Mouse (Mus musculus) bone marrow, adult 2 months (tissue): Measurements from ENCODE around the gene Ppfia4. TPM values are rescaled to one million over a fixed set of nuclear protein-coding genes. Genes with fewer than 3 reads are reported as not detected.

Experiments used
- H3K27ac ChIP-seq: fragments of 200-500 bp; 2 replicates; pipeline ENCODE4 v1.5.1; 2012; ENCODE audit warnings: low read depth, mild to moderate bottlenecking, control low read depth, inconsistent platforms, low read length; ENCODE audit not compliant: control insufficient read depth, poor library complexity, insufficient read depth
- H3K4me1 ChIP-seq: fragments of 200-500 bp; 2 replicates; pipeline ENCODE4 v1.6.1; 2011; ENCODE audit warnings: low read length; ENCODE audit not compliant: control insufficient read depth, insufficient read depth
- H3K4me3 ChIP-seq: fragments of 200-500 bp; replicated peaks from 2 replicates; pipeline ENCODE3; 2011; ENCODE audit warnings: mild to moderate bottlenecking, low read depth, low read length, control low read depth; ENCODE audit not compliant: control insufficient read depth
- CTCF ChIP-seq: fragments of 200-500 bp; IDR thresholded peaks from 2 replicates; pipeline ENCODE4 v1.5.1; 2011; ENCODE audit warnings: low read length, control low read depth; ENCODE audit not compliant: control insufficient read depth, insufficient read depth
- POLR2A ChIP-seq: fragments of 200-500 bp; IDR thresholded peaks from 2 replicates; pipeline ENCODE4 v1.6.1; 2011; ENCODE audit warnings: low read depth, mild to moderate bottlenecking, control low read depth, low read length, borderline replicate concordance; ENCODE audit not compliant: control insufficient read depth
- WGBS: fragments of 180-500 bp; shearing (Covaris S2); methylation state at CpG from one replicate; pipeline ENCODE4 v1.1.7; 2018; 5-methylcytosine and 5-hydroxymethylcytosine counted together
- polyA plus RNA-seq: library from polyadenylated mRNA; stranded (reverse); fragments of >200 nt; gene quantifications from 2 replicates; pipeline ENCODE4 v1.2.4, GENCODE M21; 2011; ENCODE audit warnings: low replicate concordance; ENCODE audit not compliant: missing spikeins, insufficient read depth, insufficient read length

Gene Ppfia4
- polyA plus RNA-seq, 1 experiment, result 9.3 TPM

GRCm38 (mm10) chr1:134335211-134335923 is 2.6 kb upstream of the Ppfia4 start:
- TF ChIP-seq CTCF, result no peak
- no peak for TF ChIP-seq POLR2A
- H3K4me3 ChIP-seq, result no peak overlapping the region
- no peaks in the 10 kb centered on the region for H3K4me1 ChIP-seq
- H3K27ac ChIP-seq, result no peak overlapping the region
- WGBS, result 67% methylated on average over 13 of the region's 13 CpGs

DNA sequence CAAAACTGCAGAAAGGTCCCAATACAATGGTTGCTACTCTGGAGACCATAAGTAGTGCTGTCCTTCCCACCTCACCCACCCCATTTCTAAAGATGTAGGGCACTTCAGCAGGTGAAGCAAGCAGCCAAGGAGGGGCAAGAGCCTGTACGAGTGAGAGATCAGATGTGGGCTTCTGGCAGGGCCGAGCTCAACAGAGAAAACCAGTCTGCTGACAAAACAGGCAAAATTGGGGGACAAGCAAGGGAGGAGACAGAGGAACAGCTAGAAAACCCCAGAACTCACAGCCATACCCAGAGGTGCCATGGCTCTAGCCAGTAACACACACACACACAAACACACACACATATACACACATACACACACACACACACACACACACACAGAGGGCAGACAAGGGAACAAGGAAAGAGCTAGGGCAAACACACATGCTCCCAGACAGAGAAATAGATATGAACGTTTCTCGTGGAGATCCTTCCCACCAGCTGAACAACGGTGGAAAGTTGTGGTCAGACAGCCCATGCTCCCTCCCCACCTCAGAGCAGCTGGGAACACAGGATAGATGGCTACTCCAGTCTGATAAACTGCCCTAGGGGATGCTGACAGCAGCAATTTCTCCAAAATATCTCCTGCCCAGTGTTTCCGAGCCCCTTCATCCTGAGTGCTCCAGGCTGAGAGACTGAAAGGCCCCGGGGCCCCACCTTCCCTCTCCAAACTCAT is 1.5 kb upstream of the Ppfia4 start:
- H3K4me3 ChIP-seq, result no peak overlapping the region
- WGBS, result 53% methylated on average over 7 of the region's 7 CpGs
- no peak overlapping the region for H3K27ac ChIP-seq
- TF ChIP-seq POLR2A, result no peak
- TF ChIP-seq CTCF, result no peak
- H3K4me1 ChIP-seq, result no peaks in the 10 kb centered on the region

DNA sequence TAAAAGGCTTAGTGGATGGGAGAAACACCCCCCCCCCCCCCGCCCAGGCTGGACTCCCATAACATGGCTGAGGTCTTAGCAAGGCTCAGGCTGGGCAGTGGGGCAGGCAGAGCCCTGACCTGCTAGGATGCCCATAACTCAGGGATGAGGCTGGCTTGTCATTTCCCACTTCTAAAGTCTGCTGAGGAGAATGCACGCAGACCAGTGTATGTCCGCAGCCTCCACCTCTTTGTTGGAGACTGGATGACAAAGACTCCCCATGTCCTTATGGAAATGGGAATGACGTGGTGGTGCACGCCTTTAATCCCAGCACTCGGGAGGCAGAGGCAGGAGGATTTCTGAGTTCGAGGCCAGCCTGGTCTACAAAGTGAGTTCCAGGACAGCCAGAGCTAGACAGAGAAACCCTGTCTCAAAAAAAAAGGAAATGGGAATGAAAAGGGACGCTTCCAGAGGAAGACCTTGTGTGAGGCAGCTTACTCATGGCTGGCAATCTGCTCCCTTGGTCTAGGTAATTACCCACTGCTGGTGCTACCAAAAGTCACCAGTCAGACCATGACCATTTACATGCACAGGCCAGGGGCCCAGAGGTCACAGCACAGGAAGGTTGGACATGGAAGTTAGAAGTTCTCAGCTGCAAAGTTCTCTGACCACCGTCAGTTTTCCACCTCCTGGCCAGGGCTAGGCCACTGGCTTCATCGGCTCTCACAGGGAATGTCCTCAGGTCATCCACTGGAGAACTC is 813 bp upstream of the Ppfia4 start:
- H3K4me1 ChIP-seq, result no peaks in the 10 kb centered on the region
- WGBS, result 72% methylated on average over 10 of the region's 10 CpGs
- H3K4me3 ChIP-seq, result no peak overlapping the region
- no peak overlapping the region for H3K27ac ChIP-seq
- TF ChIP-seq CTCF (no peak), POLR2A (no peak)

DNA sequence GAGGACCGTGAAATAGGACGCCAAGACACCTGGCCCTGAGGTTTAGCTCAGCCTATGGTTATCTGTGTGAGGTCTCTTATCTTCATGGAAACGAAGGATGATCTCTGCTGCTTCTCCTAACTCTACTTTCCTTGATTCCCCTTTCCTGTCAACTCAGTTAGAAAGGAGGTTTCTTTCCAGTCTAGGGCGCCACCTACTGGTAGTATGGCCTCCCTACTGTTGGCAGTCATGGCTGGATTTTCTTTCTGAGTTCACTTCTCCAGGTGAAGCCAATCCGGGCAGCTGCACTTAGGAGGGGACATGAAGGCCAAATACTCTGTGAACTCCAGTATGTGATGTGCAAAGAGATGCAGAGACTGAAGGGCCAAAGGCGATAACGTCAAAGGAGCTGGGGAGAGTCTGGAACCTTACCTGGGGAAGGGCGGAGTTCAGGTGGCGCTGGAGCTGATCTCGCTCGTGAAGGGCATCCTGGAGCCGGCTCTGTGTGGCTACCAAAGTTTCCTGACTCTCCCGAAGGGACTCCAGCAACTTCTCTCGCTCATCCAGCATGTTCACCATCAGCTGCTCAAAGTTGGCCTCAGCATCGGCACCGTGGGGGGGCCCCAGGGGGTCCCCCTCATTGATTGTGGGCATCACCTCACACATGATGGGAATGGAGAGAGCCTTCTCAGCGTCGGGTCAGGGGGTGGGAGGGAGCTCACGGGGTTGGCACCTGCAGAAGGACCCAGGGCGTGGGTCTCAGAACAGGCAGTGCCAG is 671 bp downstream of the Ppfia4 start:
- no peaks in the 10 kb centered on the region for H3K4me1 ChIP-seq
- no peak overlapping the region; the same call in 1 of the 2 replicates for H3K27ac ChIP-seq
- no peak for TF ChIP-seq POLR2A
- TF ChIP-seq CTCF, result peak; percentile 69
- no peak overlapping the region for H3K4me3 ChIP-seq
- 40% methylated on average over 20 of the region's 20 CpGs for WGBS

DNA sequence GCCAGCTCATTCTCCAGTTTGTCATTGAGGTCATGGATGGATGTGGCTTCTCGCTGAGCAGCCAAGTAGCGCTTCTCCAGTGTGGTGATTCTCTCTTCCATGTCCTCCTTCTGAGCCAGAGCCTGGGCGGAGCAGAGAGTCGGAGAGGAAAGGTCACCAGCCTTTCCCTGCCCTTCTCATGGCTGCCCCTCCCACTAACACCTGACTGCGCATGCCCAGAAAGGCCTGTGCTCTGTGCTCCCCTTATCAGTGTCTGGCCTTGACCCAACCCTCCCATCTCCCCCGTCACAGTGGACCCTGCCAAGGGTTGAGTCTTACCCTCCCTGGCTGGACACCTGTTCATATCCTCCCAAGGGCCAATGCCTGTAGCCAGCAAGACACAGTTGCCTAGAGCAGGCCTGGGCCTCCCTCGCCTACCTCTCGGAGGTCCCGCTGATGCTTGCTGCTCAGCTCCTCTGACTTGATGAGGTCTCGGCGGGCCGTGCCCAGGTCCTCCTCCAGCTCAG is 5.8 kb downstream of the Ppfia4 start:
- Histone ChIP-seq H3K4me3 (no peak overlapping the region), H3K27ac (no peak overlapping the region), H3K4me1 (no peaks in the 10 kb centered on the region)
- WGBS, result 87% methylated on average over 12 of the region's 12 CpGs
- TF ChIP-seq POLR2A (no peak), CTCF (no peak)

GRCm38 (mm10) chr1:134322591-134322990 is 10.1 kb downstream of the Ppfia4 start:
- Histone ChIP-seq H3K4me1 (no peaks in the 10 kb centered on the region), H3K27ac (no peak overlapping the region), H3K4me3 (no peak overlapping the region)
- no peak for TF ChIP-seq POLR2A
- TF ChIP-seq CTCF, result peak; percentile 48
- 65% methylated on average over 6 of the region's 6 CpGs for WGBS

GRCm38 (mm10) chr1:134320691-134321301 is 11.9 kb downstream of the Ppfia4 start:
- TF ChIP-seq CTCF, result no peak
- TF ChIP-seq POLR2A, result no peak
- WGBS, result 78% methylated on average over 14 of the region's 14 CpGs
- Histone ChIP-seq H3K27ac (no peak overlapping the region), H3K4me1 (no peaks in the 10 kb centered on the region), H3K4me3 (no peak overlapping the region)
